Mouse (Mus musculus) liver, postnatal 0 days (tissue): ENCODE data around the gene Glis2. TPM values are rescaled to one million over a fixed set of nuclear protein-coding genes. Genes with fewer than 3 reads are reported as not detected.

Source experiments
- ATAC-seq: fragments of 200-750 bp; cut with Nextera tagmentation; 2 replicates; pipeline ENCODE4 v1.8.0; 2017; ENCODE audit warnings: mild to moderate bottlenecking, moderate library complexity
- DNase-seq: peaks from one replicate; pipeline ENCODE4 v3.0.0-alpha.2; 2016
- H3K27ac ChIP-seq: fragments of 300-500 bp; sonication (generic); 2 replicates; pipeline ENCODE4 v1.5.1; 2014; ENCODE audit warnings: antibody characterized with exemption, moderate library complexity, mild to moderate bottlenecking, low read depth
- H3K27me3 ChIP-seq: fragments of 300-500 bp; sonication (generic); 2 replicates; pipeline ENCODE4 v1.6.1; 2014; ENCODE audit warnings: low read length, control low read depth, mixed read lengths; ENCODE audit not compliant: insufficient read depth
- H3K36me3 ChIP-seq: fragments of 300-500 bp; sonication (generic); replicated peaks from 2 replicates; pipeline ENCODE4 v1.6.1; 2014; ENCODE audit warnings: mild to moderate bottlenecking, control low read depth, low read length, moderate library complexity, mixed read lengths; ENCODE audit not compliant: insufficient read depth
- H3K4me1 ChIP-seq: fragments of 300-500 bp; sonication (generic); 2 replicates; pipeline ENCODE4 v1.6.1; 2014; ENCODE audit warnings: antibody characterized with exemption, mild to moderate bottlenecking, control low read depth; ENCODE audit not compliant: insufficient read depth
- H3K4me2 ChIP-seq: fragments of 300-500 bp; sonication (generic); 2 replicates; pipeline ENCODE4 v1.6.1; 2014; ENCODE audit warnings: low read depth, mild to moderate bottlenecking, low read length, moderate library complexity, mixed read lengths
- H3K4me3 ChIP-seq: fragments of 300-500 bp; sonication (generic); 2 replicates; pipeline ENCODE4 v1.5.1; 2014; ENCODE audit warnings: low read depth, low read length
- H3K9ac ChIP-seq: fragments of 300-500 bp; sonication (generic); replicated peaks from 2 replicates; pipeline ENCODE4 v1.6.1; 2014; ENCODE audit warnings: mild to moderate bottlenecking, moderate library complexity
- H3K9me3 ChIP-seq: fragments of 300-500 bp; sonication (generic); 2 replicates; pipeline ENCODE4 v1.6.1; 2016; ENCODE audit warnings: mild to moderate bottlenecking, control low read depth, low read length, mixed read lengths
- CTCF ChIP-seq: sonication (generic); IDR thresholded peaks from 2 replicates; pipeline ENCODE4 v1.5.1; 2016; ENCODE audit warnings: antibody characterized with exemption, low read depth
- EP300 ChIP-seq: IDR thresholded peaks from 2 replicates; pipeline ENCODE4 v1.6.1; 2016; ENCODE audit warnings: antibody characterized with exemption, low read depth, mild to moderate bottlenecking
- WGBS: fragments of 180-500 bp; shearing (Covaris S2); extraction: QIAGEN DNeasy Blood & Tissue Kit; methylation state at CpG from one replicate; pipeline ENCODE4 v1.1.7; 2014; ENCODE audit not compliant: insufficient replicate concordance; 5-methylcytosine and 5-hydroxymethylcytosine counted together
- polyA plus RNA-seq: library from polyadenylated mRNA; unstranded; fragments of >200 nt; fragmentation: Nextera tagmentation; extraction: Ambion mirVana; gene quantifications from 2 replicates; pipeline ENCODE4 v1.2.1, GENCODE M21; 2015

Gene Glis2
- polyA plus RNA-seq, 1 experiment from 2014 or later, result 1.7 TPM

GRCm38 (mm10) chr16:4586531-4587123 lies 7.9 kb upstream of the Glis2 start:
- ATAC-seq, result peak; percentile 100
- TF ChIP-seq EP300, result peak; percentile 56; the same call in 1 of the 2 replicates
- peak; percentile 39; the same call in 1 of the 2 replicates for TF ChIP-seq CTCF
- no peaks in the 10 kb centered on the region for H3K27me3 ChIP-seq
- 1% methylated on average over 42 of the region's 43 CpGs for WGBS
- H3K9ac ChIP-seq, result peak overlapping the region; percentile 58
- H3K27ac ChIP-seq, result peak overlapping the region; percentile 64
- no peaks in the 10 kb centered on the region for H3K36me3 ChIP-seq
- no peaks in the 10 kb centered on the region for H3K9me3 ChIP-seq
- peaks cover 24% of the 10 kb centered on the region for H3K4me1 ChIP-seq
- H3K4me2 ChIP-seq, result peak overlapping the region; percentile 74
- H3K4me3 ChIP-seq, result peak overlapping the region; percentile 47
- DNase-seq, result peak; percentile 97

- Histone ChIP-seq H3K27ac (peak overlapping the region; percentile 64; the same call in 1 of the 2 replicates), H3K27me3 (no peaks in the 10 kb centered on the region), H3K9ac (peak overlapping the region; percentile 58; the same call in 1 of the 2 replicates), H3K36me3 (no peaks in the 10 kb centered on the region), H3K4me1 (peaks cover 24% of the 10 kb centered on the region), H3K9me3 (no peaks in the 10 kb centered on the region), H3K4me3 (no peak overlapping the region), H3K4me2 (0 out of 2 replicates have a peak overlapping the region, but pooled peaks have one; percentile 74)
- TF ChIP-seq EP300 (no peak), CTCF (no peak)
- WGBS, result 64% methylated on average over 5 of the region's 5 CpGs
- DNase-seq (no peak), ATAC-seq (no peak)
Measured at GRCm38 (mm10) chr16:4587516-4588210, 6.8 kb upstream of the Glis2 start.

GRCm38 (mm10) chr16:4590236-4590635 lies 4.3 kb upstream of the Glis2 start:
- no peak overlapping the region for H3K4me2 ChIP-seq
- no peak overlapping the region for H3K9ac ChIP-seq
- peaks cover 27% of the 10 kb centered on the region for H3K4me1 ChIP-seq
- no peaks in the 10 kb centered on the region for H3K9me3 ChIP-seq
- no peak for DNase-seq
- no peak overlapping the region for H3K27ac ChIP-seq
- TF ChIP-seq CTCF, result no peak
- TF ChIP-seq EP300, result no peak
- H3K36me3 ChIP-seq, result no peaks in the 10 kb centered on the region
- ATAC-seq, result no peak
- H3K4me3 ChIP-seq, result no peak overlapping the region
- H3K27me3 ChIP-seq, result peaks cover 20% of the 10 kb centered on the region
- 83% methylated on average over 9 of the region's 9 CpGs for WGBS

GRCm38 (mm10) chr16:4592909-4593875 lies 1.3 kb upstream of the Glis2 start:
- ATAC-seq (peak; percentile 47), DNase-seq (peak; percentile 58)
- peak overlapping the region; percentile 54 for H3K4me3 ChIP-seq
- H3K4me2 ChIP-seq, result peak overlapping the region; percentile 86
- 24% methylated on average over 32 of the region's 32 CpGs for WGBS
- H3K9ac ChIP-seq, result peak overlapping the region; percentile 54
- H3K9me3 ChIP-seq, result no peaks in the 10 kb centered on the region
- peak overlapping the region; percentile 44 for H3K27ac ChIP-seq
- TF ChIP-seq EP300, result no peak
- TF ChIP-seq CTCF, result peak; percentile 61
- peaks cover 26% of the 10 kb centered on the region for H3K27me3 ChIP-seq
- no peaks in the 10 kb centered on the region for H3K36me3 ChIP-seq
- H3K4me1 ChIP-seq, result peaks cover 10% of the 10 kb centered on the region; the same call in 1 of the 2 replicates

GRCm38 (mm10) chr16:4594814-4595526 lies 457 bp downstream of the Glis2 start:
- Histone ChIP-seq H3K9ac (peak overlapping the region; percentile 54), H3K4me1 (peaks cover 10% of the 10 kb centered on the region; the same call in 1 of the 2 replicates), H3K9me3 (no peaks in the 10 kb centered on the region), H3K27ac (peak overlapping the region; percentile 37; the same call in 1 of the 2 replicates), H3K4me3 (peak overlapping the region; percentile 54), H3K4me2 (peak overlapping the region; percentile 86), H3K27me3 (peaks cover 26% of the 10 kb centered on the region), H3K36me3 (no peaks in the 10 kb centered on the region)
- TF ChIP-seq CTCF, result no peak
- TF ChIP-seq EP300, result no peak
- ATAC-seq (no peak; the same call in 1 of the 2 replicates), DNase-seq (peak; percentile 39)
- WGBS, result 2% methylated on average over 43 of the region's 52 CpGs
